Mouse (Mus musculus): ENCODE data around the gene Gdpgp1.

GRCm38 (mm10) chr7:80188579-80189125 lies 44.0 kb upstream of the Gdpgp1 start:
- TF ChIP-seq POLR2A (IDR thresholded peaks at IDR 0.05; ENCODE audit: borderline replicate concordance, control insufficient read depth, low read depth, low read length) = no peak
- TF ChIP-seq CTCF (IDR thresholded peaks at IDR 0.05; ENCODE audit: control insufficient read depth, insufficient read depth, low read length) = no peak

Measured in bone marrow, adult 2 months (tissue).